Comparison of ENCODE assay signal across 8 mouse cellular contexts in the genomic region with DNA sequence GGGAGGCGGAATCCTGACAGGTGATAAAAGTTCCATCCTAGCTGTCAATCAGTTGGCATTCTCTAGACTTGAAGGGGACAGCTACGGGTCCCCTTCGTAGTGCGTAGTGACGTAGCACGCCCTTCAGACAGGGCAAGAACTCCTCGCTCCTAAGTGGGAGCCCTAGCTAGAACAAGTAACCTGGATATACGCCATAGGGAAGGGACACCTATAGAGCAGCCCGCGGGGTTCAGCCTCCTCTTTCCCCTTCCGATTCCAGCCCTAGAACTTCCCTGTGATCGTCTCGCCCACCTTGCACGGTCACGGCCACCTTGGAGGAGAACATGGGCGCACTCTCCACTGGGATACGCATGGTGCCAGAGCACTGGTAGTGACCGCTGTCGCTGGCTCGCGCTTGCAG. TPM values are rescaled to one million over a fixed set of nuclear protein-coding genes. Genes with fewer than 3 reads are reported as not detected.
DNase-seq lines count a peak whose midpoint lies in the region; ATAC-seq and TF ChIP-seq lines count a peak whose summit lies in the region.

No protein-coding gene starts in this region.

- TF ChIP-seq CTCF in layer of hippocampus, adult 2 months (conservative IDR thresholded peaks at IDR 0.05), result no peak

- no peak for DNase-seq in layer of hippocampus, adult 2 months (ENCODE audit: low spot score in 2 of 2)
- DNase-seq in layer of hippocampus, postnatal 36 days, result no peak
- DNase-seq in cerebellum, adult 9-10 months, result peak; percentile 57
- no peak for DNase-seq in gastrocnemius, postnatal 14 days
- DNase-seq in adrenal gland, adult 2 months, result no peak
- DNase-seq in ovary, postnatal 10 days (ENCODE audit: low spot score), result no peak

- no peak overlapping the region for H3K27ac ChIP-seq in layer of hippocampus, adult 2 months

- intact Hi-C loops in gastrocnemius, postnatal 14 days (cut with DNase I; ENCODE audit: low total_unique reads), result no loop called here

- H3K4me3 ChIP-seq in layer of hippocampus, adult 2 months, result peak overlapping the region; percentile 59

- 0 out of 2 replicates have a peak, but pooled peaks have one; percentile 13 for ATAC-seq in granulocyte monocyte progenitor cell, adult 5-6 weeks (replicated peaks; ENCODE audit: poor library complexity, severe bottlenecking)
- peak; percentile 20; the same call in 1 of the 2 replicates for ATAC-seq in megakaryocyte progenitor cell, adult 5-6 weeks (replicated peaks; ENCODE audit: poor library complexity)

RNA-seq across cellular contexts. Expression of a gene that starts 4.4 kb away (rescaled TPM):
- under 1 TPM; 0.28 to 0.47 TPM for total RNA-seq in layer of hippocampus, adult 2 months (2021)
- under 1 TPM; 0.45 to 0.58 TPM for total RNA-seq in layer of hippocampus, postnatal 36 days (2021)
- total RNA-seq in granulocyte monocyte progenitor cell, adult 5-6 weeks (2014; fragmentation: Nextera tagmentation), result not detected in 2 replicates
- total RNA-seq in granulocyte monocyte progenitor cell, adult 5-6 weeks (2017), result not detected in 2 replicates
- total RNA-seq in megakaryocyte progenitor cell, adult 5-6 weeks (2015), result not detected in 2 replicates
- total RNA-seq in megakaryocyte progenitor cell, adult 5-6 weeks (2017), result not detected in 2 replicates
- total RNA-seq in gastrocnemius, postnatal 14 days (2021), result not detected
- not detected for total RNA-seq in adrenal gland, adult 2 months (2021)
- polyA plus RNA-seq in adrenal gland, adult 2 months (2012; rRNA removed), result 0.54 and 0.76 TPM in 2 replicates

RNA-seq across cellular contexts. Expression of a gene that starts 19.0 kb away (rescaled TPM):
- total RNA-seq in layer of hippocampus, adult 2 months (2021), result not detected
- total RNA-seq in layer of hippocampus, postnatal 36 days (2021), result not detected
- total RNA-seq in granulocyte monocyte progenitor cell, adult 5-6 weeks (2014; fragmentation: Nextera tagmentation), result not detected in 2 replicates
- not detected in 2 replicates for total RNA-seq in granulocyte monocyte progenitor cell, adult 5-6 weeks (2017)
- total RNA-seq in megakaryocyte progenitor cell, adult 5-6 weeks (2015), result not detected in 2 replicates
- total RNA-seq in megakaryocyte progenitor cell, adult 5-6 weeks (2017), result not detected in 2 replicates
- under 1 TPM in 1 of 2 experiments, not detected in 1; 0.31 TPM for total RNA-seq in gastrocnemius, postnatal 14 days (2021)
- total RNA-seq in adrenal gland, adult 2 months (2021), result under 1 TPM in 1 of 2 experiments, not detected in 1; 0.97 TPM
- polyA plus RNA-seq in adrenal gland, adult 2 months (2012; rRNA removed), result 0.52 and 1.2 TPM in 2 replicates

RNA-seq across cellular contexts. Expression of a gene that starts 23.0 kb away (rescaled TPM):
- 10 to 100 TPM; 15.2 to 19.0 TPM for total RNA-seq in layer of hippocampus, adult 2 months (2021)
- total RNA-seq in layer of hippocampus, postnatal 36 days (2021), result 10 to 100 TPM; 14.8 to 15.6 TPM
- 16.9 and 18.2 TPM in 2 replicates for total RNA-seq in granulocyte monocyte progenitor cell, adult 5-6 weeks (2014; fragmentation: Nextera tagmentation)
- total RNA-seq in granulocyte monocyte progenitor cell, adult 5-6 weeks (2017), result 10.3 and 10.9 TPM in 2 replicates
- total RNA-seq in megakaryocyte progenitor cell, adult 5-6 weeks (2015), result 17.6 and 19.9 TPM in 2 replicates
- 9.4 and 10.3 TPM in 2 replicates for total RNA-seq in megakaryocyte progenitor cell, adult 5-6 weeks (2017)
- total RNA-seq in gastrocnemius, postnatal 14 days (2021), result 1 to 10 TPM; 4.0 to 6.1 TPM
- total RNA-seq in adrenal gland, adult 2 months (2021), result 10 to 100 TPM; 12.9 to 20.6 TPM
- polyA plus RNA-seq in adrenal gland, adult 2 months (2012; rRNA removed), result 12.4 and 13.5 TPM in 2 replicates

RNA-seq across cellular contexts. Expression of a gene that starts 23.5 kb away (rescaled TPM):
- total RNA-seq in layer of hippocampus, adult 2 months (2021), result under 1 TPM; 0.76 to 0.79 TPM
- under 1 TPM; 0.48 to 0.60 TPM for total RNA-seq in layer of hippocampus, postnatal 36 days (2021)
- not detected in 2 replicates for total RNA-seq in granulocyte monocyte progenitor cell, adult 5-6 weeks (2014; fragmentation: Nextera tagmentation)
- total RNA-seq in granulocyte monocyte progenitor cell, adult 5-6 weeks (2017), result not detected in 2 replicates
- total RNA-seq in megakaryocyte progenitor cell, adult 5-6 weeks (2015), result 1.3 TPM in 1 of 2 replicates, not detected in the other
- total RNA-seq in megakaryocyte progenitor cell, adult 5-6 weeks (2017), result 0.20 TPM in 1 of 2 replicates, not detected in the other
- total RNA-seq in gastrocnemius, postnatal 14 days (2021), result under 1 TPM in 1 of 2 experiments, not detected in 1; 0.35 TPM
- total RNA-seq in adrenal gland, adult 2 months (2021), result under 1 TPM; 0.62 to 0.72 TPM
- polyA plus RNA-seq in adrenal gland, adult 2 months (2012; rRNA removed), result 4.5 and 5.1 TPM in 2 replicates

RNA-seq across cellular contexts. Expression of a gene that starts 40.8 kb away (rescaled TPM):
- total RNA-seq in layer of hippocampus, adult 2 months (2021), result 10 to 100 TPM; 51.2 to 51.3 TPM
- total RNA-seq in layer of hippocampus, postnatal 36 days (2021), result 10 to 100 TPM; 48.7 to 50.9 TPM
- total RNA-seq in granulocyte monocyte progenitor cell, adult 5-6 weeks (2014; fragmentation: Nextera tagmentation), result 19.2 and 27.1 TPM in 2 replicates
- 27.5 and 30.5 TPM in 2 replicates for total RNA-seq in granulocyte monocyte progenitor cell, adult 5-6 weeks (2017)
- 27.6 and 31.8 TPM in 2 replicates for total RNA-seq in megakaryocyte progenitor cell, adult 5-6 weeks (2015)
- 24.3 and 27.5 TPM in 2 replicates for total RNA-seq in megakaryocyte progenitor cell, adult 5-6 weeks (2017)
- 10 to 100 TPM; 17.6 to 17.8 TPM for total RNA-seq in gastrocnemius, postnatal 14 days (2021)
- total RNA-seq in adrenal gland, adult 2 months (2021), result 10 to 100 TPM; 33.3 to 33.5 TPM
- polyA plus RNA-seq in adrenal gland, adult 2 months (2012; rRNA removed), result 8.1 and 11.8 TPM in 2 replicates
